Mouse (Mus musculus): Measurements from ENCODE around the gene Card10. TPM values are rescaled to one million over a fixed set of nuclear protein-coding genes. Genes with fewer than 3 reads are reported as not detected.

The Card10 gene
- polyA plus RNA-seq, 1 experiment from 2014 or later = 2.6 TPM

GRCm38 (mm10) chr15:78832701-78833123 lies 29.9 kb upstream of the Card10 start:
- H3K4me1 ChIP-seq (replicated peaks) = peaks cover 48% of the 10 kb centered on the region
- no peaks in the 10 kb centered on the region for H3K9me3 ChIP-seq
- H3K4me2 ChIP-seq = no peak overlapping the region
- no peak overlapping the region for H3K4me3 ChIP-seq
- H3K36me3 ChIP-seq = no peaks in the 10 kb centered on the region
- no peaks in the 10 kb centered on the region for H3K27me3 ChIP-seq
- no peak overlapping the region for H3K9ac ChIP-seq
- H3K27ac ChIP-seq (replicated peaks) = peak overlapping the region; percentile 69
- peak; percentile 82 for ATAC-seq (ENCODE audit: low FRiP score, low read depth)
- WGBS = 11% methylated on average over 14 of the region's 14 CpGs

DNA sequence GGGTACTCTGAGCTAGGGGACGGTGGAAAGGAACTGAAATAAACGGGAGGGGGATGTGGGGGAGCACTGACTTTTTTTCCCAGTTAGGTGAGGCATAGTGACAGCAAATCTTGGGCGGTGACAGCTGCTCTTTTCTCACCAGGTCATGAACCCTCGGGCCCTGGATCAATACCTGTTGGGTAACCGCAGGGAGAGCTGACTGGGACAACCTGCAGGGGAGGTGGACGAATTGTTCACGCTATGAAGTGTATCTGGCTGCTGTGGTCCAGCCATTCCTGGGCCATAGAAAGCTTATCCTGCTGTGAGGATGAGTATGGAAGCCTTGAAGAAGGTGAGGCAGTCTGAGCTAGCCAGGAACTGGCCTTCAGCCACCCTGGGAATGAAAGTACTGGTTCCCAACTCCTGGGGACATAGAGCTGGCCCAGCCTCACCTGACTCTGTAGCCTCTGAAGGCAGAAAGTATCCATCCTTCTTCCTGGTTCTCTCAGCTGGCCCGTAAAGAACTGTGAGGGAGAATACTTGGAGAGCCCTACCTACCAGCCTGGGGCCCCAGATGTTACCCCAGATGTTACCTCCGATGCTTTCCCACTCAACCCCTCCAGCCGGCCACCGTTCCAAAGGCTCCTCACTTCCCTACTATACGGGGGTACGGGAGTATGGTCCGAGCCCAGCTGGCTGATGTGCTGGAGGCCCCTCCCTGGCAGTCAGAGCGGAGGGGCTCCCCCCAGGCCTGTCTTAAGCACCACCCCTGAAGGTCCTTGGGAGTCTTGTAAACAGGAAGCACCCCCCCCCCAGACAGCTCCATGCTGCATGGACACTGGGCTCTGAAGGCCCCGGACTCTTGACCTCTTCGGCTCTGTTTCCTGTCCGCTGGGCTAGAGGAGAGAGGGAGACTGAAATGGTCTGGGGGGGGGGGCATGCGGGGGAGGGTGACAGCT lies 29.1 kb upstream of the Card10 start:
- no peaks in the 10 kb centered on the region for H3K27me3 ChIP-seq
- peaks cover 48% of the 10 kb centered on the region for H3K4me1 ChIP-seq (replicated peaks)
- H3K36me3 ChIP-seq = no peaks in the 10 kb centered on the region
- H3K9me3 ChIP-seq = no peaks in the 10 kb centered on the region
- ATAC-seq (ENCODE audit: low FRiP score, low read depth) = no peak; the same call in 1 of the 2 replicates
- 50% methylated on average over 19 of the region's 19 CpGs for WGBS
- H3K4me3 ChIP-seq = no peak overlapping the region
- no peak overlapping the region for H3K4me2 ChIP-seq
- no peak overlapping the region for H3K9ac ChIP-seq
- peak overlapping the region; percentile 69 for H3K27ac ChIP-seq (replicated peaks)

- no peaks in the 10 kb centered on the region for H3K27me3 ChIP-seq
- H3K9me3 ChIP-seq = no peaks in the 10 kb centered on the region
- H3K4me1 ChIP-seq (replicated peaks) = peaks cover 45% of the 10 kb centered on the region
- no peak overlapping the region for H3K9ac ChIP-seq
- H3K36me3 ChIP-seq = no peaks in the 10 kb centered on the region
- H3K4me3 ChIP-seq = no peak overlapping the region
- H3K4me2 ChIP-seq = no peak overlapping the region
- 70% methylated on average over 10 of the region's 10 CpGs for WGBS
- H3K27ac ChIP-seq (replicated peaks) = no peak overlapping the region
- ATAC-seq (ENCODE audit: low FRiP score, low read depth) = no peak
These were observed 28.2 kb upstream of the Card10 start for GRCm38 (mm10) chr15:78830742-78831719.

- Histone ChIP-seq H3K9me3 (no peaks in the 10 kb centered on the region), H3K4me1 (replicated peaks) (peaks cover 32% of the 10 kb centered on the region), H3K27ac (replicated peaks) (no peak overlapping the region), H3K4me3 (no peak overlapping the region), H3K27me3 (no peaks in the 10 kb centered on the region), H3K4me2 (no peak overlapping the region), H3K9ac (no peak overlapping the region), H3K36me3 (no peaks in the 10 kb centered on the region)
- no peak for ATAC-seq (ENCODE audit: low FRiP score, low read depth)
- WGBS = 95% methylated on average over 1 of the region's 1 CpGs
These were observed 26.8 kb upstream of the Card10 start for GRCm38 (mm10) chr15:78829636-78830035.

- Histone ChIP-seq H3K36me3 (no peaks in the 10 kb centered on the region), H3K4me2 (no peak overlapping the region), H3K27ac (replicated peaks) (no peak overlapping the region), H3K4me3 (no peak overlapping the region), H3K9me3 (no peaks in the 10 kb centered on the region), H3K9ac (no peak overlapping the region), H3K27me3 (no peaks in the 10 kb centered on the region), H3K4me1 (replicated peaks) (peaks cover 22% of the 10 kb centered on the region)
- WGBS = 16% methylated on average over 5 of the region's 5 CpGs
- ATAC-seq (ENCODE audit: low FRiP score, low read depth) = no peak
These were observed 25.5 kb upstream of the Card10 start for GRCm38 (mm10) chr15:78828315-78828714.

DNA sequence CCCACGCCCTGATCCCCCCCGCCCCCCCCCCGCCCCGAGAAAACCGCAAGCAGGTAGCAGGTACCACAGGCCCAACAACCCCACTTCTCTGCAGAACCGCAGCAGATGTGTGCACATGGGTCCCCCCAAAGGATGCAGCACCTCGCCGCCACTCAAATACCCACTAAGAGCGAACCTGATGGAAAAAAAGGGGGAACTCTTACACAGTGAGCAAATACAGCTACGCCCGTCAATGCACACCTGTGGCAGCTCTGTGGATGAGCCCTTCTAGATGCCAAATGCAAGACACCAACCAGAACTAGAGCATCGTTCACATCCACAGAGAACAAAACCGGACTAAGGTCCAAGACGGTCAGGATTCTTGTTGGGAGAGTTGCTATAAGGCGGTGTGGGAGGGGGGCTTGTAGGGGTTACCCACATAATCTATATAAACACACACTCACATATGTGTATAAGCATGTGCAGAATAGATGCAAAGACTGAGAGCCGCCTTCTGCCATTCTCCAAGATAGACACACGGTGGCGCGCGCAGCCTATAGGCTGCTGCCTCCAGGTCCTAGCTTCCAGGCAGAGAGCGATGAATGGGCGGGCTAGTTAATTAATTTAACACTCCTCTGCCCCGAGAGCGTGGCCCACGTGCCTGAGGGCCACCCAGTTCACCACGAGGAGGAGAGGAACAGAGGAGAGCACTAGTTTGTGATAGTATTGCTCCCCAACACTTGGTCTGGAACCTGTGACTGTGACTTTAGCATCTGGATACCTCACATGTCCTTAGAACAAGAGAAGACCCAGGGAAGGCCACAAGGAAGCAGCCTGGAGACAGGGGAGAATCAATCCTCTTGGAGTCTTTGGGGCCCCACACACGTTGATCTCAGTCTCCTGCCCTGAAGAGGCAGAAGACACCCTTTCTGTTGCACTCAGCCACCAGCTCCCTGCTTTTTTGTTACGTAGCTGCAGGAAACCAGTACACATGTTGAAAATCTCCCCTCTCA lies 23.7 kb upstream of the Card10 start:
- WGBS = 29% methylated on average over 28 of the region's 28 CpGs
- Histone ChIP-seq H3K4me3 (no peak overlapping the region), H3K4me2 (no peak overlapping the region), H3K27ac (replicated peaks) (no peak overlapping the region), H3K36me3 (no peaks in the 10 kb centered on the region), H3K27me3 (no peaks in the 10 kb centered on the region), H3K4me1 (replicated peaks) (peaks cover 10% of the 10 kb centered on the region), H3K9me3 (no peaks in the 10 kb centered on the region), H3K9ac (no peak overlapping the region)
- ATAC-seq (ENCODE audit: low FRiP score, low read depth) = peak; percentile 86

- H3K4me3 ChIP-seq = no peak overlapping the region
- no peak overlapping the region for H3K4me2 ChIP-seq
- H3K36me3 ChIP-seq = no peaks in the 10 kb centered on the region
- no peaks in the 10 kb centered on the region for H3K4me1 ChIP-seq (replicated peaks)
- 71% methylated on average over 6 of the region's 6 CpGs for WGBS
- H3K27ac ChIP-seq (replicated peaks) = no peak overlapping the region
- ATAC-seq (ENCODE audit: low FRiP score, low read depth) = no peak
- no peak overlapping the region for H3K9ac ChIP-seq
- H3K27me3 ChIP-seq = no peaks in the 10 kb centered on the region
- no peaks in the 10 kb centered on the region for H3K9me3 ChIP-seq
These were observed 13.2 kb upstream of the Card10 start for GRCm38 (mm10) chr15:78816074-78816391.

- no peak for ATAC-seq (ENCODE audit: low FRiP score, low read depth)
- no peak overlapping the region for H3K9ac ChIP-seq
- H3K4me2 ChIP-seq = no peak overlapping the region
- no peaks in the 10 kb centered on the region for H3K27me3 ChIP-seq
- WGBS = 60% methylated on average over 11 of the region's 11 CpGs
- no peaks in the 10 kb centered on the region for H3K36me3 ChIP-seq
- H3K27ac ChIP-seq (replicated peaks) = no peak overlapping the region
- H3K9me3 ChIP-seq = no peaks in the 10 kb centered on the region
- H3K4me3 ChIP-seq = no peak overlapping the region
- H3K4me1 ChIP-seq (replicated peaks) = no peaks in the 10 kb centered on the region
These were observed 12.7 kb upstream of the Card10 start for GRCm38 (mm10) chr15:78815314-78816073.

DNA sequence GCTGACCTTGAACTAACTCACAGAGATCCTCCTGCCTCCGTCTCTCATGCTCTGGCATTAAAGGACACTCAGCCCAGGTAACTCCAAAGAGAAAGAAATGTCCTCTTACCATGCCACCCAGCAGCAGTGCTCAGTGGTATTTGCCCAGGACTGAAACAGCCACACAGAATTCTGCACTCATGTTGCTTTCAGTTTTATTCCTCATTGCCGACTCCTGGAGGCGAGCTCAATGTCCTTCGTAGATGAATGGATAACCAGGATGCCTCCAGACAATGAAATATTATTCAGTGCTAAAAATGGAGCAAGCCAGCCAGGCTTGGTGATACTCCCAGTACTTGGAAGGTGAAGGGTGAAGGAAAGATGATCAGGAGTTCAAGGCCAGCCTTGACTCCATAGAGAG lies 10.8 kb upstream of the Card10 start:
- H3K27ac ChIP-seq (replicated peaks) = no peak overlapping the region
- 87% methylated on average over 4 of the region's 4 CpGs for WGBS
- no peak overlapping the region for H3K4me2 ChIP-seq
- no peaks in the 10 kb centered on the region for H3K9me3 ChIP-seq
- no peak overlapping the region for H3K9ac ChIP-seq
- H3K4me3 ChIP-seq = no peak overlapping the region
- no peaks in the 10 kb centered on the region for H3K27me3 ChIP-seq
- H3K4me1 ChIP-seq (replicated peaks) = no peaks in the 10 kb centered on the region
- H3K36me3 ChIP-seq = no peaks in the 10 kb centered on the region
- no peak for ATAC-seq (ENCODE audit: low FRiP score, low read depth)

- Histone ChIP-seq H3K4me3 (no peak overlapping the region), H3K4me1 (replicated peaks) (no peaks in the 10 kb centered on the region), H3K9ac (no peak overlapping the region), H3K27me3 (peaks cover 1% of the 10 kb centered on the region; the same call in 1 of the 2 replicates), H3K4me2 (no peak overlapping the region), H3K27ac (replicated peaks) (no peak overlapping the region), H3K36me3 (no peaks in the 10 kb centered on the region), H3K9me3 (no peaks in the 10 kb centered on the region)
- WGBS = 71% methylated on average over 9 of the region's 9 CpGs
- ATAC-seq (ENCODE audit: low FRiP score, low read depth) = 0 out of 2 replicates have a peak, but pooled peaks have one; percentile 42
These were observed 7.3 kb upstream of the Card10 start for GRCm38 (mm10) chr15:78810146-78810545.
